Mouse (Mus musculus) embryonic facial prominence, embryonic 13.5 days (tissue): ENCODE measurements around the gene Dnali1. TPM values are rescaled to one million over a fixed set of nuclear protein-coding genes. Genes with fewer than 3 reads are reported as not detected.

Experiments used
- ATAC-seq: fragments of 200-750 bp; cut with Nextera tagmentation; 2 replicates; pipeline ENCODE4 v1.8.0; 2017; ENCODE audit warnings: low read depth; ENCODE audit not compliant: insufficient number of reproducible peaks, insufficient read depth, low FRiP score, low TSS enrichment
- H3K27ac ChIP-seq: fragments of 300-500 bp; sonication (generic); 2 replicates; pipeline ENCODE4 v1.5.1; 2015; ENCODE audit warnings: moderate library complexity, mild to moderate bottlenecking, inconsistent platforms
- H3K27me3 ChIP-seq: fragments of 300-500 bp; sonication (generic); 2 replicates; pipeline ENCODE4 v1.6.1; 2015; ENCODE audit warnings: mild to moderate bottlenecking, inconsistent platforms
- H3K36me3 ChIP-seq: fragments of 300-500 bp; sonication (generic); 2 replicates; pipeline ENCODE4 v1.6.1; 2015; ENCODE audit warnings: mild to moderate bottlenecking, inconsistent platforms
- H3K4me1 ChIP-seq: fragments of 300-500 bp; sonication (generic); 2 replicates; pipeline ENCODE4 v1.6.1; 2015; ENCODE audit warnings: inconsistent platforms
- H3K4me2 ChIP-seq: fragments of 300-500 bp; sonication (generic); 2 replicates; pipeline ENCODE4 v1.6.1; 2015; ENCODE audit warnings: moderate library complexity, mild to moderate bottlenecking, inconsistent platforms
- H3K4me3 ChIP-seq: fragments of 300-500 bp; sonication (generic); 2 replicates; pipeline ENCODE4 v1.5.1; 2015; ENCODE audit warnings: mild to moderate bottlenecking, inconsistent platforms
- H3K9ac ChIP-seq: fragments of 300-500 bp; sonication (generic); 2 replicates; pipeline ENCODE4 v1.6.1; 2015; ENCODE audit warnings: mild to moderate bottlenecking, inconsistent platforms
- H3K9me3 ChIP-seq: fragments of 300-500 bp; sonication (generic); 2 replicates; pipeline ENCODE4 v1.6.1; 2016; ENCODE audit warnings: inconsistent platforms
- WGBS: fragments of 180-500 bp; shearing (Covaris S2); methylation state at CpG from one replicate; pipeline ENCODE4 v1.1.7; 2015; ENCODE audit warnings: mixed read lengths; 5-methylcytosine and 5-hydroxymethylcytosine counted together
- polyA plus RNA-seq: library from polyadenylated mRNA; unstranded; fragments of >200 nt; fragmentation: Nextera tagmentation; extraction: Ambion mirVana; gene quantifications from 2 replicates; pipeline ENCODE4 v1.2.1, GENCODE M21; 2015

The Dnali1 gene
- polyA plus RNA-seq, 1 experiment from 2014 or later, result not detected

- Histone ChIP-seq H3K4me2 (peak overlapping the region; percentile 72), H3K9ac (peak overlapping the region; percentile 93), H3K4me1 (peaks cover 32% of the 10 kb centered on the region), H3K27me3 (peaks cover 20% of the 10 kb centered on the region), H3K36me3 (peaks cover 6% of the 10 kb centered on the region), H3K4me3 (peak overlapping the region; percentile 95), H3K27ac (peak overlapping the region; percentile 64; the same call in 1 of the 2 replicates), H3K9me3 (no peaks in the 10 kb centered on the region)
- WGBS, result under 1% methylated on average over 50 of the region's 50 CpGs
- ATAC-seq, result peak; percentile 89
These were observed 35.5 kb downstream of the Dnali1 start for GRCm38 (mm10) chr4:125029891-125030614.

- Histone ChIP-seq H3K27ac (peak overlapping the region; percentile 58; the same call in 1 of the 2 replicates), H3K36me3 (no peaks in the 10 kb centered on the region), H3K4me3 (no peak overlapping the region), H3K4me1 (peaks cover 24% of the 10 kb centered on the region), H3K27me3 (peaks cover 45% of the 10 kb centered on the region), H3K9ac (no peak overlapping the region), H3K4me2 (no peak overlapping the region), H3K9me3 (no peaks in the 10 kb centered on the region)
- peak; percentile 37; the same call in 1 of the 2 replicates for ATAC-seq
- 20% methylated on average over 11 of the region's 11 CpGs for WGBS
These were observed 44.5 kb downstream of the Dnali1 start for GRCm38 (mm10) chr4:125020780-125021538.

GRCm38 (mm10) chr4:125017431-125017830, 48.1 kb downstream of the Dnali1 start:
- Histone ChIP-seq H3K9me3 (no peaks in the 10 kb centered on the region), H3K36me3 (no peaks in the 10 kb centered on the region), H3K4me3 (no peak overlapping the region), H3K27me3 (peaks cover 47% of the 10 kb centered on the region), H3K9ac (no peak overlapping the region), H3K4me2 (no peak overlapping the region), H3K4me1 (peaks cover 24% of the 10 kb centered on the region), H3K27ac (0 out of 2 replicates have a peak overlapping the region, but pooled peaks have one; percentile 23)
- ATAC-seq, result no peak
- WGBS, result 56% methylated on average over 11 of the region's 11 CpGs

GRCm38 (mm10) chr4:125015806-125016635, 49.5 kb downstream of the Dnali1 start, which contains the start of gene Gnl2:
Gene Gnl2, plus strand, starts transcription at chr4:125016585.
- WGBS, result 83% methylated on average over 10 of the region's 10 CpGs
- Histone ChIP-seq H3K27me3 (peaks cover 52% of the 10 kb centered on the region), H3K4me3 (no peak within 1 kb of the TSS), H3K36me3 (no peaks in the 10 kb centered on the region), H3K4me2 (no peak within 1 kb of the TSS), H3K9me3 (no peaks in the 10 kb centered on the region), H3K27ac (0 out of 2 replicates have a peak within 1 kb of the TSS, but pooled peaks have one; percentile 23), H3K4me1 (peaks cover 22% of the 10 kb centered on the region), H3K9ac (no peak within 1 kb of the TSS)
- ATAC-seq, result no peak

GRCm38 (mm10) chr4:125008712-125009111, 56.8 kb downstream of the Dnali1 start:
- no peak overlapping the region for H3K4me2 ChIP-seq
- H3K27ac ChIP-seq, result no peak overlapping the region
- 0 out of 2 replicates have a peak, but pooled peaks cover 2% of the 10 kb centered on the region for H3K36me3 ChIP-seq
- no peak overlapping the region for H3K9ac ChIP-seq
- no peaks in the 10 kb centered on the region for H3K9me3 ChIP-seq
- H3K4me3 ChIP-seq, result no peak overlapping the region
- 0 out of 2 replicates have a peak, but pooled peaks cover 10% of the 10 kb centered on the region for H3K4me1 ChIP-seq
- peaks cover 72% of the 10 kb centered on the region for H3K27me3 ChIP-seq
- no peak for ATAC-seq
- 60% methylated on average over 8 of the region's 8 CpGs for WGBS

GRCm38 (mm10) chr4:125008220-125008619, 57.3 kb downstream of the Dnali1 start:
- H3K9ac ChIP-seq, result no peak overlapping the region
- H3K27ac ChIP-seq, result no peak overlapping the region
- no peak for ATAC-seq
- no peaks in the 10 kb centered on the region for H3K9me3 ChIP-seq
- no peak overlapping the region for H3K4me3 ChIP-seq
- H3K4me2 ChIP-seq, result no peak overlapping the region
- 65% methylated on average over 6 of the region's 6 CpGs for WGBS
- 0 out of 2 replicates have a peak, but pooled peaks cover 10% of the 10 kb centered on the region for H3K4me1 ChIP-seq
- 0 out of 2 replicates have a peak, but pooled peaks cover 2% of the 10 kb centered on the region for H3K36me3 ChIP-seq
- H3K27me3 ChIP-seq, result peaks cover 76% of the 10 kb centered on the region

- Histone ChIP-seq H3K4me3 (no peak overlapping the region), H3K27ac (no peak overlapping the region), H3K4me1 (0 out of 2 replicates have a peak, but pooled peaks cover 10% of the 10 kb centered on the region), H3K27me3 (peaks cover 69% of the 10 kb centered on the region), H3K9me3 (no peaks in the 10 kb centered on the region), H3K9ac (no peak overlapping the region), H3K4me2 (0 out of 2 replicates have a peak overlapping the region, but pooled peaks have one; percentile 1), H3K36me3 (0 out of 2 replicates have a peak, but pooled peaks cover 2% of the 10 kb centered on the region)
- ATAC-seq, result no peak
- WGBS, result 49% methylated on average over 15 of the region's 15 CpGs
These were observed 58.0 kb downstream of the Dnali1 start for GRCm38 (mm10) chr4:125007460-125007859.

Other genes starting within 250 kb of the Dnali1 start
- 33.5 and 39.6 TPM in 2 replicates for gene Yrdc, start 215.0 kb downstream of the Dnali1 start, polyA plus RNA-seq
- 60.0 and 60.9 TPM in 2 replicates for gene 1110065P20Rik, start 214.5 kb downstream of the Dnali1 start, polyA plus RNA-seq
- gene Maneal, start 203.5 kb downstream of the Dnali1 start, polyA plus RNA-seq, result 1.2 and 1.4 TPM in 2 replicates
- gene Epha10, start 184.8 kb downstream of the Dnali1 start, polyA plus RNA-seq, result 0.08 and 0.11 TPM in 2 replicates
- 18.1 and 20.3 TPM in 2 replicates for gene 9930104L06Rik, start 128.7 kb downstream of the Dnali1 start, polyA plus RNA-seq
- gene Cdca8, start 126.4 kb downstream of the Dnali1 start, polyA plus RNA-seq, result 133 and 141 TPM in 2 replicates
- 18.8 and 21.2 TPM in 2 replicates for gene Rspo1, start 79.3 kb downstream of the Dnali1 start, polyA plus RNA-seq
- 111 and 112 TPM in 2 replicates for gene Gnl2, start 49.1 kb downstream of the Dnali1 start, polyA plus RNA-seq
- gene Snip1, start 969 bp upstream of the Dnali1 start, polyA plus RNA-seq, result 31.9 and 32.9 TPM in 2 replicates
- gene Meaf6, start 19.4 kb upstream of the Dnali1 start, polyA plus RNA-seq, result 71.2 and 79.9 TPM in 2 replicates
- 0.70 and 0.80 TPM in 2 replicates for gene Zc3h12a, start 62.1 kb upstream of the Dnali1 start, polyA plus RNA-seq